Mouse (Mus musculus) monocyte, adult 2 months (primary cell): ENCODE measurements around the gene Dlg2.

ENCODE experiments used
- DNase-seq, 2 experiments: peaks; one replicate each; pipeline ENCODE4 v3.0.0; 2022; ENCODE audit warnings: low spot score in 2 of 2, low read depth in 1 of 2

Gene Dlg2

DNA sequence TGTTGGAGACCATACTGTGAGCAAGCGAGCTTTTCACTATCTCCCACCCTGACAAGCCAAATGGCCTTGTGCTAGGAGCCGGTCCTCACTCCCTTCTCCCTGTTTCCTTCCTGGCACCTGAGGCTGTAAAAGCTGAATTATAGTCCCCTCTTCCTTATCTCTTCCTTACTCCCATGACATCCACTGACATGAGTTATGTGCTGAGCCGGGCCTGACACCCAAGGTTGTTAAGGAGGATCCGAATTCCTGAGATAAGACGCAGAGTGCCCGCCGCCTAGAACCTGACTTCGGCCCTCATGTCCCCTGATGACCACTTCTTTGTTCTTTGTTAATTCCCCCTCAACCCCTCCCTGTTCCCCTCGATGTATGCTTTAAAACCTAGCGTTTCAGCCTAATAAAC, 1409.9 kb downstream of the Dlg2 start:
- no peak for DNase-seq

GRCm38 (mm10) chr7:91893991-91894390, 1417.5 kb downstream of the Dlg2 start:
- no peak for DNase-seq

DNA sequence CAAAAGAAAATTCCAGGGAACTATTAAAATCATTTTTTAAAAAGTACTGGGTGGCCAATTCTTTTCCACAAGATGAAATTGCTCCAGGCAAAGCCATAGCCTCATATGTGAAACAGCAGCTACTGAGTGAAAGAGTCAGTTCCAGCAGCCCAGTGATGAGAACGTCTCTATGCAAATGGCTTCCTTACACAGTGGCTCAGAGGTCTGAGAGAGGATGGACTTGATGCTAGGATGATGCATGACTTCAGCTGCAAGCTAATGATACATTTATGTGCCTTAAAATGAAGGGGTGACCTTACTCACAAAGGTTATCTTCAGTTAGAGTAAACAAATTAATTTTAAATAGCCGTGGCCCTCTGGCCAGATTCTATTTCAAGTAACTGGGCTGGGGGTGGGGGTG, 1420.5 kb downstream of the Dlg2 start:
- no peak for DNase-seq

DNA sequence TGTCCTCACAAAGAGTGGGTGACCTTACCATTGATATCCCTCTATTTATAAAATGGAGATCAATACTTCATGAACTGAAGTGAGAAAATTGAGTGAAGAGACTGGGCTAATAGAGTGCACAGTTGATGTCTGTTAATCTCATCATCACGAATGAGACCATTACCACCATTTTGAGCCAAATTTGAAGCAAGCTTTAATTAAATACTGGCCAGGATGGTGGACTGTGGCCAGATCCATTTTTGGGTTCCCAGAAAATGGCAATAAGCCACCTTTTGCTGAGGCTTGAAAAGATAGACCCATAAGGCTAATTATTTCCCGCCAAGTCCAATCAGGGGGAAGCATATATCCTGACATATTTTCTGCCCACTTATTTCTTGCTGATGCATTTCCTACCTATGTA, 1421.0 kb downstream of the Dlg2 start:
- no peak for DNase-seq

DNA sequence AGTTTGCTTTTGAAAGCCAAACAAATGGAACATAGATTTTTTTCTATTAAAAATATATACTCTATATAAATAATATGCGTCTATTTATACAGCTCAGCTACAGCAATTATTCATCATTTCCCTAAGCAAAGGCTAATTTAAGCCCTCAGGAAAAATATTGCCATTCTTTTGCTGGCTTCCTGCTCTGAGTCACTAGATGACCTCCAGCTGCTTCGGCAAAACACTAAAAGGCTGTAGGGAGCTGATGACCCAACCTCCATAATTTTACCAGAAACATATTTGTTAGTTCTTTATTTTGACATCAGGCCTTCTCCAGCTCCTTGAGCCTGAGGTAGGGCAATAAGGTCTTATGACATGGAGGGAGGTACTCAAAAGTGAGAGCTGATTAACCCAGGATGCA, 1426.0 kb downstream of the Dlg2 start:
- DNase-seq, result no peak

GRCm38 (mm10) chr7:91916809-91917208, 1440.3 kb downstream of the Dlg2 start:
- no peak for DNase-seq

DNA sequence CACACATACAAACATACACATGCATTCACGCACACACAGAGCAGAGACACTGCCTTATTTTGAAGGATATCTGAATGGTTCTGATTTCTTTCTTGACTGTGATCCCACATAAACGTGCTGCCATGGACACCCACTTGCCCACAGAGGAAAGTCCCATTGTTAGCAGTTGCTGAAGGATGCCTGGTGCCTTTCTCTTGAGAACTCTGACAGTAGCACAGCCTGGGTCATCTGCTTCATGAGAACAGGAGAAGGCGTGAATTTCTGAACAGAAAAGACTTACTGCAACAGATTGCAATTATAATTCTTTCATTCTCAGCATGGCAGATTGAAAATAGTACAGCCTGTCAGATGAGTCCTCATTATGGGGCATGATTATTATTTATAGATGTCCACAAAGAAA, 1442.6 kb downstream of the Dlg2 start:
- DNase-seq, result no peak

DNA sequence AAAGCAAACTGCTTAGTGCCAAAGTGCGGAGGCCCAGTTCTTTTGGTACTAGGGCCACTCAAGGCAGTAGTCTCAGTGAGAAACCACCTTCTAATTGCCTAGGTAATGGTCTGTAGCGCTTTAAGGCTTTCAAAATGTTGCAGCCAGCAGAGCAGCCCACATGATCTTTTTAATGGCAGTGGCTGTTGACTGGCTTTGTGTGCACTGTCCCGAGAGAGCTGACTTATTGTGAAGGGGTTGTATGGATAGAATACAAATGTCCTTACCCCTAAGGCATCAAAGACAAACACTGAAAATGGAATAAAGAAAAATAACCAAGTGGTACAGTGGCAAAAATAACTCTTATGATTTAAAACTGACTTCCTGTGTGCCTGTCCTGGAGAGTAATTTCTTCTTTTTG, 1443.3 kb downstream of the Dlg2 start:
- DNase-seq, result no peak

DNA sequence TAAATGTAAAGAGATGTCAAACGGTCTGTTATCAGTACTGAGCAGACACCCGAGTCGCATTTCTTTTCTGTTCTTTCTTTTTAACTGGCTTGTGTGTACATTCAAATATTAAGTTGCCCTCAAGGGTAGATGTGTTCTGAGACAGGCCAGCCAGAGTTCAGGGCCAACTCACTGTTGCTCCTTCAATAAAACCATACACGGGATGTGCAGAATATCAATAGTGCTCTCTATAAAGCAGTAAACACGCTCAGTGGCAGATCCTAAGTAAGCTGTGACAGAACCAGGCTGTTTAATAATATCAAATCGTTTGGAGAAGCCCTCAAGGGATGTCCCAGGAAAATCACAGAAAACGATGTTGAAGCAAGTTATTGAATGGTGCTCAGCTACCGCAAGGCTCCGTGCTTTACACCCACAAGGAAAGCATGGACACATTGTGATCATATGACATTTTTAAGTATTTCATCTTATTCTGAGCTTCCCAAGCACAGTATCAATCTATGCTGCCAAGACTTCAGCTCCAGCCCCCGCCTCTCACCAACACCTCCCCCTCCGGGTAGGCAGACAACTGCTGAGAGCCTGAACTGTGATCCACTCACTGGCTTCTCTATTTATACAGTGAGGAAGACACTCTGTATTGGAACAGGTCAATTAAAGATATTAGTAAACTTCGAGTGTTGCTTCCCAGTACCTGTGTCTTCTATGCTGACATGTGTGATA, 1458.6 kb downstream of the Dlg2 start:
- DNase-seq, result no peak

DNA sequence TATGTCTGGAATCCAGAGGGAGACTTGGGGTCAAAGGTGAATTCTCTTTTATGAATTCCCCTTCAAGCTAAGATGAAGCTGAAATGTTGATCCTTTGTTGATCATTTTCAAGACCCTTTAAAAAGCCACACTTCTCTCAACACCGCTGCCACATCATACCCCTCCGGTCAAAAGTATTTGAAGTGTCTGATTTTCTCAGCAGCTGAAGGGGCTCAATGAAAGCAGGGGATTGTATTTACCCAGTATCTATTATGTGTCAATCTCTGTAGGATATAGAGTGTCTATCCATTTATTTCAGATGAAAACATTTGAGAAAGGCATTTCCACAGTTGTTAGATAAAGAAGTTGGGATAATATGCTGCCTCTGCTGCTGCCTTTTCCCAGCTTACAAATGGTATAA, 1459.7 kb downstream of the Dlg2 start:
- no peak for DNase-seq

DNA sequence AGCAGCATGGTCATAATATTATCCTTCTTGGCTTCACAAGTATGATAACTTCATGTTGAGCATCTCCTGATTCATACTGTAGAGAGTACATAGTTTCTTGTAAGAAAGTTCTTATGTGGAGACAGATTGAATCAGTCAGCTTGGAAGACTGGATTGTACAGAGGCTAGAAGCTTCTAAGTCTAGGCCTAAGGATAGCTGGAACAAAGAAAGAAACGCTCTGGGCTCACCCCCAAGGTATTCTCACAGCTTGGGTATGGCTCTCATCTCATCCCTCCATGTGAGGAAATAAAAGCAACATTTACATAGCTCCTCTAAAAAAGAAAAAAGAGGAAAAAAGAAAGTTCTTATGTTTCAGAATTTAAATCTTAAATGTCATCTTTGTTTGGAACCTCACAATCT, 1466.8 kb downstream of the Dlg2 start:
- no peak for DNase-seq

DNA sequence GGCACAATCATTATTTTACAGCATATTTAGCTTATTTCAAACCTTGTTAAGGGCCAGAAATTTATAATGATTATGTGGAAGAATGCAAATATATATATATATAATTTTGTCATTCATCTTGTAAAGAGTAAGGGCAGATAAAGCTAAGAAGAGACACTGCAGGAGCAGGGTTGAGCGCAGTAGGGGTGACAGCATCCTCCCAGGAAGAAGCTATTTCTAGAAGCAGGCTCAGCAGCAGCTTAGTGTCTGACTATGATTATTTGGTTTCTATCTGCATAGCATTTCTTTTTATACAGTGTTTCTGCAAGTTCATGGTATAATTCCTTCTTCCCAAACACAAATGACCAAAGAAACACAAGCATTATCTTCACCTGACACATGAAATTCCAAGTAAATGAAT, 1479.1 kb downstream of the Dlg2 start:
- DNase-seq, result no peak

DNA sequence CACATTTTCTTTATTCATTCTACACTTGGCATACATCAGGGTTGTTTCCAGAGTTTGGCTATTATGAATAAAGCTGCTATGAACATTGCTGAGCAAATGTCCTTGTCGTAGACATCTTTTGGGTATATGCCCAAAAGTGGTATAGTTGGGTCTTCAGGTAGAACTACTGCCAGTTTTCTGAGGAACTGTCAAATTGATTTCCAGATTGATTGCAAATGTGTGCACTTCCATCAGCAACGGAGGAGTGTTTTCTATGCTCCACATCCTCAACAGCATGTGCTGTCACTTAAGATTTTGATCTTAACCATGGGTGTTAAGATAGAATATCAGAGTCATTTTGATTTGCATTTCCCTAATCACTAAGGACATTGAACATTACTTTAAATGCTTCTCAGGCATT, 1486.5 kb downstream of the Dlg2 start:
- no peak for DNase-seq

- no peak for DNase-seq
Observed at GRCm38 (mm10) chr7:91972970-91973369, 1496.5 kb downstream of the Dlg2 start.

DNA sequence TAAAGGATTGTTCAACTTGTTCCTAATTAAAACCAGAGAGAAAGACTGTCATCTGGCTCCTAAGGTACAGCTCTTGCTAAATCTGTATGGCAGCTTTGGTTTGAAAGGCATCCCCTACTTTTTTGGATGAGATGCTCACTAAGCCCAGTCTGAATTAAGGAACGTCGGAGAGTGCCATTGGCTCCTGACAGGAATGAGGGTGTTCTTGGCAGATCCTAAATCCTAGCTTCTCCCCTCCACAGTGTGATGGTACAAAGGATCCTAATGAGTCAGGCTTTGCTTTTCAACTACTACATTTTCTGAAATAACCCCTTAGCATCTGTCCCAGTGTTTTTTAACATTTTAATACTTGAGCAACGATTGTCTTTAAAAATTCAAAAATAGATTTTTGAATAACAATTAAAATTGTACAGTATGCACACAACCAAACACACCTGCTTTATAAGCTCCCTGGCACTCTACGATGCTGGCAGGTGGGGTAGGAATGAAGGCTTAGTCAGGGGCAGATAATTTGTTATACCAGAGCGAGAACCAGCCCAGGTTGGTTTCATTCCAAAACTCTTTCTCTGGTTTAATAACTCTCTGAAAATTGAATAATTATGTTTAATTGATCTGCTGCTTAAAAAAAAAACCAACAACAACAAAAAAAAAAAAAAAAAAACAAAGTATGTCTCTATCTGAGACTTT, 1527.4 kb downstream of the Dlg2 start:
- no peak for DNase-seq

DNA sequence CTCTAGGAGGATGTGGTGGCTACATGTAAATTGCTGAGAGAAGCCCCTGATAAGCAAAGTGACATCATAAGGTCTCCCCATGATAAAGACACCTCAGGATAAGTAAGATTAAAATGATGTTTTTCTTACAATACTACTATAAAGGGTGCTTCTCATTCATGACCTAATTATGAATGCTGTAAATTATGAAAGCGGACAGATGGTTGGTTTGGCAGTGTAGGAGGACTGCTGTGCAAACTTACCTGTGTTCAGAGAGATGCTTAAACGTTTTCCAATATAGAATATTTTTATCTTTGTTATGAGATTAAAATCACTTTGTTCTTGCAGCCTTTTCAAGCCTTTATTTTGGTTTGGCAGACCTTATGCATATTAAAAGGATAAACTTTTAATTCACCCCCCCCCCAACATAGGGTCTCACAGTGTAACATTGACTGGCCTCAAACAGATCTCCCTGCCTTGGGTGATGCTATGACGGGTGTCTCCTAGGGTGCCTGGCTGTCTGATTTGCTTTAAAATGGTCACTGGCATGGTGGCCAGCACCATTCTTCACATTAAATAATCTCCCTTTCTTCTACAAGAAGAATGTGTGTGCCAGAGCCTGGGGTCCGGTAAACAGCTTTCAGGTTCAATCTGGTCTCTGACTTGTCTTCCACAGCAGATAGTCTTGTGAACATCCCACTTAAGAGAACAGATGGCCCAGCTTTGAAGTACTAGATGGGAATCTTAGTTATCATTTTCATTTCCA, 1529.4 kb downstream of the Dlg2 start:
- no peak for DNase-seq

DNA sequence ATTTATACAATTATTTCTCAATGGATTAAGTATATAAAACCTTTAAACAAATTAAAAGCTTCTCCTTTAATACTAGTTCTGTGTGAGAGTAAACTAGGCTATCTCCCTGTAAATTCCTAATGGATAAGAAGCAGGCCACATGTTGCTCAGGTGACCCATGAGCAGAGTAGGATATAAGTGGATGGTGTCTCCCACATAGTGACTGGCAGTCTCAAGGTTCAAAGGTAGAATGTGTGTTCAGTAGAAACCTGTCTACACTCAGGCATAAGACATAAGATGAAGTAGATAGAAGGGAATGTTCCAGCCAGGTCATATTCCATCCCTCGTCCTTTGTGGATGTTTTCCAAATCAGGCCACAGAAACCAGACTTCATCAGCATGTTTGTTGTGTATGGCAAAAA, 1532.2 kb downstream of the Dlg2 start:
- DNase-seq, result no peak

DNA sequence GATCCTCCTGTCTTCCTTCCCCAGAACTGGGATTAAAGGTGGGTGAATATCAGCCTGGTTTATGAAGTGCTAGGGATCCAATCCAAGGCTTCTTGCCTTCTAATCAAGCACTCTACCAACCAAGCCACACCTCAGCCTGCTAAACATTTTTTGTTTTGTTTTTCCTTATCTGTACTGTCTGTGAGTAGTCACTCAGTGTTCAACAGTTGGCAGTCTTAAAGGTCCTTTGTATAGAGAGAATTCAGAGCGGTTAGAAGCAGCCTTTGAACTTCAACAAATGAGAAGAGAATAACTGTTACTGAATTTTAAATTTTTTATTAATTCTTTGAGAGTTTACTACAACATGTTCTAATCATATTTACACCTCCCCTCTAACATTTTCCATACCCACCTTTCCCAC, 1548.5 kb downstream of the Dlg2 start:
- no peak for DNase-seq

GRCm38 (mm10) chr7:92025465-92026056, 1549.1 kb downstream of the Dlg2 start:
- no peak for DNase-seq

GRCm38 (mm10) chr7:92027049-92027448, 1550.6 kb downstream of the Dlg2 start:
- no peak for DNase-seq

DNA sequence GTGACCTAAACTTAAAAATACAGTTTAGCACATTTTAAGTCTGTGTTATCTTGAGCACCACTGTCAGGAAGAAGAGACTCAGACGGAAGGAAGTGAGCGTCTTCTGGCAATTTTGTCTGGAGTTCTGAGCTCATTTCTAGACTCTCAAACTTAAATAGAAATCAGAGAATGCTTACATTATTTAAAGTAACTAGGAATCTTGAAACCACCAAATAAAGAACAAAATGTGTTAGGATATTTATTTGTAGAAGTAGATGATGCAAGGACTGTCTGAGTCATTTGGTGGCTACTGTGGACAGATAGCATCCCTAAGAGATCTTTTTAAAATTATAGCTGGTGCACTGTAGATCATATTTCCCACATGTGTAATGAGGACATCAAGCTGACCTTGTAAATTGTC, 1557.8 kb downstream of the Dlg2 start:
- DNase-seq, result no peak

DNA sequence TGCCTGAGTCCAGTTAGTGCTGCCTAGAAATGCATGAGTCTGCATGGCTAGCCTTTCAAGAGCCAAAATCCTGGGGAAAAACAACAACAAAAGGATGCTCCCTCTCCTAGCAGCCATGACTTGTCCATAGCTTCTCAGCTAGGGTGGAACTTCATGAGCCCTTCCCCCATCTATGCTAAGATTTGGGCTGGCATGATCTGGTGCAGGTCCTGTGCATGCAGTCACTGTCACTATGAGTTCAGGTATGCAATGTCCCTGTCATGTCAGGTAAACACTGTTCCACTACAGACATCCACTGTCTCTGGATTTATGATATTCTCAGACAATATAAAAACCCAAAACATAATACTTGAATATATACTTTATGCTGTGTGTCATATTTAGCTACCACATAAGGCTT, 1563.7 kb downstream of the Dlg2 start:
- no peak for DNase-seq
